Mouse (Mus musculus): ENCODE measurements around the gene Jak1.
A peak's percentile ranks its signal among the peaks of the same experiment; 100 is the strongest.

Jak1 gene

DNA sequence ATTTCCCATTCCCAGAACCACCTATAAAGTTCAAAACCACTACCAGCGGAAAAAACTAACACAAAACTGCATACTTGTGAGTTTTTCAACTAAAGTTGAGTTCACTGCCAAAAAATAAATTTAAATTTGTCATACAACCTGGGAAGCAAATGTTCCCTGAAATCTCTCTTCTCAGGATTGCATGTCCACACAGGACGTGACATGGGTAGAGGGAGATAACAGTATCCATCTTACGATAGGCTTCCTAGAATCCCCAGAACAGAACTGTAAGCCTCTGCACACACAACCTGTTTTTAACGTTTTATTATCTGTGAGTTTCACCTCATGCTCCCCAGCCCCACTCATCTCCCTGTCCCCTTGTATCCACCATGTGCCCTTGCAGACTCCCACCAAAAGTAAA, 26.5 kb downstream of the Jak1 start:
- no peak for DNase-seq

DNA sequence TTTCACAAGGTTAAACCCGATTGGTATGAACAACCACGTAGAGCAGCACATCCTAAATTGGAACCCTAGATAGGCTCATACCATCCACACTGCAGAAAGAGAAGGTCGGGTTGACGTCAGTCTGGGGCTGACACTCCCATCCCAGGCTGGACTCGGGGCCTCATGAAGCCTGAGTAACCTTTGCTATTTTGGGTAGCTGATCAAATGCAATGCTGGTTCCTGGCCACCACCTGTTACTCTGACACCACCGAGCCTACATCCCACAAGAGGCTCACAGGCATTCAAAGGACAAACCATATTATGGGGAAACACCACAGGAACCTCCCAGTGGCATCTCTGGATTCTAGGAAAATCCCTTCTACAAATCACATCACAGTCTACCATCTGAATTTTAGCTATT, 28.3 kb downstream of the Jak1 start:
- DNase-seq = no peak

DNA sequence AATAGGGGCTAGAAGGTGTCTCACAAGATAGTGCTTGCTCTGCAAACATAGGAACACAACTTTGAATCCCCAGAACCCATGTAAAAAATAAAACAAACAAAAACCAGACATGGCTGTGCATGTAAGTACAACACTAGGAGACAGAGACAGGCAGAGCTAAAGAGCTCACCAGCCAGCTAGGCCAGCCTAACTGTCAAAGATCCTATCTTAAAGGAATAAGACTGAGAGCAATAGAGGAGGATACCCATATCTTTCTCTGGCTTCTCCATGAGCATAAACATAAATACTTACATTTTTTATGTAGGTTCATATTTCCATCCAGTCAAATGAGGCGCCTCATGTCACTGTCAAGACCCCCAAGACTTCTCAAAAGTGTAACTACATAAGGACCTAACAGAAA, 29.1 kb downstream of the Jak1 start:
- no peak for DNase-seq

DNA sequence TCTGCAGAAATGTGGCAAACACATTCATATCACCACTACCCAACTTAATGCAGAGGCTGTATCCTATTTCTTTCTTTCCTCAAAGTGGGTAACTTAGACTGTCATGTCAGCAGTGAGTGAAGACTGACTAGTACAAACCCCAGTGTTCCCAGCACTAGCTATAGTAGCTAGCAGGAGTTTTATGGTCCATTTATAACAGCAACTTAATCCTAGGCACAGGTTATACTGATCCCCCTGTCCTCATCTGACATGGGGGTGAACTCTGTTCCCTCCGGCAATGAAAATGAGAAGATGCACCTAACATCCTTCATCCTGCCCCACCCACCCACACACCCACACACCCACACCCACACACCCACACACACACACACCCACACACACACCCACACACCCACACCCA, 30.3 kb downstream of the Jak1 start:
- no peak for DNase-seq

DNA sequence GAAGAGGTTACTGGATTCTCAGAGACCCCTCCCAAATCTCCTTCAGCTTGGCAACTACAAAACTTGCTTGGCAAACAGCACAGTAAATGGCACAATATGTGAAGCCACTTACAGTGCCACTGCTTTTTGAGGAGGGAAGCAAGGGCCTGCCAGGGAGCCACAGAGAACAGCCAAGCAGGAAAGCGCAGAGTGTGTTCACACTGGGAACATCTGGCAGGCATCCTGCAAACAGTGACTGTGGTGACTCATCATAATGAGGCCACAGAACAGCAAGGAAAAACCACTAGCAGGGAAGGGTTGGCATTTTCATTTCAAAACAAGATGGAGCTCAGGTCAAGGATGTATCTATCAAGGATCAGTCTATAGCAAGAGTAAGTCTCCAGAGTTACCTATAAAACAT, 30.8 kb downstream of the Jak1 start:
- peak; percentile 80 to 86 for DNase-seq

DNA sequence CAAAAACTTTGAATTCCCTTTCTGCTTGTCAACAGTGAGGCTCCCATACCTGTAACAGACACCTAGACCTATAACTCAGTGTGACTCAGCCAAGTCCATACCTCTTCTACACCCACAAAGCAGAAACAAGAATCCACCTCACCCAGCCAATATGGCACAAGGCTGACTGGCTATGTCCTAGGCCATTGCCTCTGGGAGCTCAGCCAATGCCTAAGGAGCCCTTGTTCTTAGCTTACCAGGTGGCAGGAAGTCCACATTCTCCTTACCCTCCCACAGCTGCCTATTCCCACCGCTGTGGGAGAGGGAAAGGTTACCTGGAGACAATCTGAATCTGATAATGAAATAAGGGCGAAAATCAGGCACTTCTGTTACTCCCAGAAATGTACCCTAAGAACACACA, 34.5 kb downstream of the Jak1 start:
- DNase-seq = no peak

DNA sequence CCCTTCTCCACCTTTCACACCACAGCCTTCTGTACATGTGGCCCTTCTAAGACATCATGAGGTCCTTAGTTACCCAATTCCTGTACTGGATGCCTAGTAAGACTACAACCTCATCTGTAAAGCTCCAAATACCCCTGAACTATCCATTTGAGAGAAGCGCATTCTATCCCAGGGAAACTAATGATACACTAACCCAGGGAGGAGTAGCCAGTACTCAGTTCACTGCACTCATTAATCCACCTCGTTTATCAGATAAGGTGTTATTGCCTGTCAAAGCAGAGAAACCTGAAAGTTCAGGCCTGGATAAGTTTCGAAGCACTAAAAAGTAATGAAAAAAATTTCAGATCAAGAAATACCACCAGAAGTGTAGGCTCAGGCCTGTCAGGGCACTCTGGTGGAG, 37.7 kb downstream of the Jak1 start:
- no peak for DNase-seq

DNA sequence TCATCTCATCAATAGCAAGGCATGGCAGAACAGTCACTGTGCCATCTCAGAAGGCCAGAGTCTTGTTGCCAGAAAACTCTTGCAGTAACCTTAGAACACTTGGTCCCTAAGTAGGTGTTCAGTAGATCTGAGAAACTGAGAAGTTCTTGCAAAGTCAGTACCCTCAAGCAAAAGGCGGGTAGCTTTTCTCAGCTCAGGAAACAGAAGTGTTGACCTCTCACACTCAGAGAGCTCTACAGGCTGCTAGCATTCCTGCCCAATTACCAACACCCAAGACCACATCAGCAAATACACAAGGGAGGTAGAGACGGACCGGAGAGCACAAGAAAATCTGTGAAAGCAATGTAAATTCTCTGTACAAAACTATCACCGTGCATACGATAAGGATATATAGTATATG, 39.1 kb downstream of the Jak1 start:
- DNase-seq = no peak

DNA sequence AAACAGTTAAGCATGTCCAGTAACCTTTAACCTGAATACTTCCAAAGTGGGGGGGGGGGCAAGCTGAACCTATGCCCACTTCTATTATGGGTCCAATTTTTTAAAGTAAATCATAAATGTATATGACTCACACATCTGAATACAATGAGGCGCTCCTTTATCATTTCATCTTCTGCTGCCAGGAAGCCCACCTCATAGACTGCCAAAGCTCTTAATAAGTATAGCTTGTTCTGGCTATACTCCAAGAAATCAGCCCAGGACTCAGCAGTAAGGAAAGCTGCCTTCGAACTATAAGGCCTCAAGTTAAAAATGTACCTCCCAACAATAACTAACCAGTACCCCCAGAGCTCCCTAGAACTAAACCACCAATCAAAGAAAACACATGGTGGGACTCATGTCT, 44.1 kb downstream of the Jak1 start:
- no peak for DNase-seq

DNA sequence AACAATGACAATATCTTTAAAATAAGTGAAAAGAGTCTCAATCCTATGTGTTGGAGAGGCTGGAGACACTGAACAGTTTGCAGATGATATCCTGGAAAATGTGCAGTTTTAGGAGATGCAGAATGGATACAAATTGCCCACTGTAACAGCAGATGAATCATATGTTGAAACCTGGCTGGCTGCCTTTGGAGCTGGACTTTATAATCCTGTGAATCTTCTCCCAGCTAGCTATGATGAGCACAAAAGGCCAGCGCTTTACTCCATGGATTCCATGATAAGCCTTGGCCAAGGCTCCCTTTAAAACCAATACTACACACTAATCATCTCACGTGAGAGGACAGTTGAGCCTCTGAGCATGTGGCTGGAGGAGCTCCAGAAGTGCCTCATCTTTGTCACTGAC, 45.2 kb downstream of the Jak1 start:
- DNase-seq = no peak

DNA sequence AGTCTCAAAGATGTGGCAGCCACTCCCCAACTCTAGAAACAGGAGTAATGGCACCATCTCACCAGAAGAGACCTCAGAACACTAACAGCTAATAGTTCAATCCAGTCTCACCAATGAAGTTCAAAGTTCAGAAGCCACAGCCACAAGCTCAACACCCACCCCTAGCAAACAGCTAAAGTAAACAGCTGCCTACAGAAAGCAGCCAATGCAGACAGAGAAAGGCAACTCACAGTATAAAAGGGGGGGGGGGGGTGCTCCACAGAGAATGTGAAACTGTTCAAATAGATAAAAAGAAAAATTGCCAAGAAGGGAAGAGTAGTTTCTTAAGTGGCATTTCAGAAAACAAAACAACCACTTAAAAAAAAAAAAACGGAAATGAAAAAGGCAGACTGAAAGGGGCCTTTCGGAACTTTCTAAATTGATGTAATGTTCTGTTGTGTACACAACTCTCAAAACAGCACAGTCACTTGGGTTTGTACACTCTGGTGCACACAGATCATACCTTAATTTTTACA, 48.0 kb downstream of the Jak1 start:
- no peak for DNase-seq

DNA sequence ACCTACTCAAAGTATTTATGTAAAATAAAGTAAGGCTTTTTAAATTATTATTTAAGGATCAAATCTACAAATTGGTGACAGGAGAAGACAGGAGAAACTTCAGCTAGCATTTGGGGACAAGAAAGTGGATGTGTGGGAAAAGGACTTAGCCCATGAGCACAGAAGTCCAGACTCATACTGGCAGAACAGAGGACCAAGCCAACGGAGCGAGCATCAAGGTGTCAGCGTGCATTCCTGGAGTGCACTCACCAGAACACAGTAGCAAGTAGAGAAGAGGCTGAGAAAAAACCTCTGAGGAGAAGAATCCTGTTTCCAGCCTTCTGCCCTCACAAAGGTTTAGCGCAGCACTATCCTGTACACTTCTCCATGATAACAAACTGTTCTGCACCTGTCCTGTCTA, 48.8 kb downstream of the Jak1 start:
- no peak for DNase-seq

DNA sequence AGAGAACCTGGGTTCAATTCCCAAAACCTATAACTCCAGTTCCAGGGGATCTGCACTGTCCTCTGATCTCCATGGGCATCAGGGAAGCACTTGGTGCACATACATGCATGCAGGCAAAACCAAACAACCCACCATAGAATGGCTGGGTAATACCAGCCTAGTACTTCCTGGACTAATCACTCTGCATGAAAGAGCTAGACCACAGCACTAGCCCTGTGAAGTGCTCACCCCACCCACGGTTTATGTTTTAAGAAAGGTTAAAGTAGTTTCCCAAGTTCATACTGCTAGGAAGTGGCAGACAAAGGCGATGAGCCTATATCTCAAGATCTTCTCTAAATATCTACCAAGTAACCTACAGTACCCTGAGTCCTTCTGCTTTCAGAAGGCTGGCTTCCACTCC, 51.6 kb downstream of the Jak1 start:
- no peak for DNase-seq

DNA sequence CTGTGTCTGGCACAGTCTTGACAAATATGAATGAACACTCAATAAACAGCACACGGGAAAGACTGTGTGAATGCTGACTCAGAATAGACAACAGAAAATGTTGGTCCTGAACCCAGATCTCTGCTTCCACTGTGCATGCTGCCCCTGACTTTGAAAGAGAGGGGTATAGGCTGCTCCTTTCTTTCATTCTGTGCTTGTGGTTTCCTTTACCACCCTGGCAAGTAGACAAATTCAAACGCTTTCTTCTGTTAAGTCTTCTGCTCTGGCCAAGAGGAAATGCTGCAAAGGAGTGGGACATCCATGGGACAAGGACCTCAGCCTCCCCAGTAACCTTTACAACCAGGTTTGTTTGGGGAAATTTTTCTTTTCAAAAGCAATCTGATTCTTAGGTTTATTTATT, 57.6 kb downstream of the Jak1 start:
- no peak for DNase-seq

DNA sequence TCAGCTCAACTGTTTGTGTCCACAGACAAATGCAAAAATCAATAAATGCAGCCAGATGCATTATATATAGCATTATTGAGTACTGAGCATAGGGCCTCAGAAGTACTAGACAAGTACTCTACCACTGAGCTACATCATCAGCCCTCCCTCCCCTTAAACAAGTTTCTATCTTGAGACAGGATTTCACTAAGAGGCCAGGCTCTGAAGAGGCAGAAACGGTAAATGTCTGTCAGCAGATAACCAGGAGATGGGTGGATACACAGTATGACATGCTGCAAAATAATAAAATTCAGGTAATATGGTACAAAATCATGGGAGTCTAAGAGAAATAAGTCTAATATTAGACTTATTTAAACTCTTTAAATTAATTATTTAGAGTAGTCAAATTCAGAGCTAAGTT, 61.6 kb downstream of the Jak1 start:
- no peak for DNase-seq

DNA sequence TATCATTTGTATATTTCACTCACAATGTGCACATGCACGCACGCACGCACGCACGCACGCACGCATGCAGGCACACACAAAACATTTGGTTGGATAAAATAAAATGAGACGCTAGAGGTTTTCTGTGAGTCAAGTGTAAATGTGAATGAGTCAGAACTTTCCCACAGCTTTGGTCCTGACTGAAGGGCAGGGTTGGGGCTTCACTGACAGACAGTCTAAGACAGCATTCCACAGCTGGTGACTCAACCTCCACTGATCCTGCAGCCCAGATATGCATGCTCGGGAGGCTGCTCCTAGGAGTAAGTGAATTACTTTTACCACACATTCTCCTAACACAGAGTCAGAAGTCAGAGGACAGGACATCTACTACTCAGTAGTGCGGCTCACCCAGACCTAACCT, 62.5 kb downstream of the Jak1 start:
- no peak for DNase-seq

DNA sequence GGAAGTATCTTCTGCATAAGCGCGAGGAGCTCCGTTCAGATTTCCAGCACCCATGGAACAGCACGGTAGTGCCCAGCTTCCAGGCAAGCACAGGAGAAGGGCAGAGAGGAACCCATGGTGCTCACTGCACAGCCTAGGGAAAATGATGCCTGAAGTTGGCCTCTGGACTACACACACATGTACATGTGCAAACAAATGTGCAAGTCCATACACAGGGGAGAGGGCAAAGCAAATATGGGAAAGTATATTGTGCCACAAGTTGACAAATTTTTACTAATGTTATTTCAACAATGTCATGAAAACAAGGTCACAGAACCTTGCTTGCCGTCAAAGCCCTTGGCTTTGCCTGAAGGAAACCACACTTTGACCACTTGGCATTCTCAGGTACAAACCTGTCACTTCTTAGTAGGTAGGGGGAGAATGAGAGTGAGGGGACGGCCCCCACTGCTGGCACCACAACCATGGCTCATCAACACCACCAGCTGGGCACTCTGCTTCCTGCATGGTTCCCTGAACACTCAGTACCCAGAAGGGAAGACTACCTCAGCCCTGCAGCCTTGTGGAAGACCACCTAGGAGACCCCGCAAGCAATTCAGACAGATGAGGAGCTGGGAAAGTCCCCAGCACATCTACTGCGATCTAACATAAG, 65.5 kb downstream of the Jak1 start:
- no peak for DNase-seq

DNA sequence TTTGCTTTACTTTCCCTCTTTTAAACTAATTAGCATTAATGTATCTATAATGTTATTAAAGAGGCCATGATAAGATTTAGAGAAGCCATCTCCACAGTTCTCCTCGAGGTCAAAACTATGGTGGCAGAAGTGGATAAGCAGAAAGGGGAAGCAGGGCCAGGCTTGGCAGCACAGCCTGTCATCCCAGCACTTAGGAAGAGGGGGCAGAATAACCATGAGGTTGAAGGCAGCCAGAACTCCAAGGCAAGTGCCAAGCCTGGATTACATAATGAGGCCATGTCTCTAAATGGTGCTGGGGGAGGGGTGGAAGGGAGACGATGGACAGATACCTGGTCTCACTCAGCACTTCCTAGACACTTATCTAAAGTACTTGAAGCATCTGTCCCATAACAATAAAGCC, 66.7 kb downstream of the Jak1 start:
- DNase-seq = peak; percentile 70 to 78

DNA sequence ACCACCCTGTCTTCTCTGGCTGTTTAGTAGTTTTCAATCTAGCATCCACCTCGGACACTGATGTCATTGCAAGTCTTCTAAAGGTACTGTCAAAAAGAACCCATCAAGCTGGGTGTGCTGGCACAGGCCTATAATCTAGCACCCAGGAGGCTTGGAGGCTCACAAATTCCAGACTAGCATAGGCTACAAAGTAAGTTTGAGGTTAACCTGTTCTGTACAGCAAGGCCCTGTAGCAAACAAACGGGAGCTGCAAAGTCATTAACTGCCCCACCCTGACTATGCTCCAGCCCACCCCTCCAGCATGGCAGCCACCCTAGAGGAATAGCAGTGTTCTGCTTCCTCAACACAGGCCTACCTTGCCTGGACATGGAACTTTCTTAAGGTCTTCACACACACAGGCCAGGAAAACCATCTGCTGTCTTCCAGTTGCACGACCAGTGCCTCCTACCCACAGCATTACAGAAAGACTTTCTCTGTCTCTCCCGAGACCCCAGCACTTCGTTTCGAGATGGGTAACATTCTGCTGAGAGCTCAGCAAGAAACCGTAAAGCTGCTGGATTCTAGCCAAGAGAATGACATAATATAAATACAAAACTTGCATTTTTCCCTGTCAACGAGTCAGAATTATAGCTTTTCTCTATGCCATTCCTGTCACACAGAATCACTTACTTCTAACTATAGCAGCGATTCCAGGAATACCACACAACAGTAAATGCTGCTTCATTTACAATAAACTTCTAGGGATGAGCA, 67.5 kb downstream of the Jak1 start:
- no peak for DNase-seq

DNA sequence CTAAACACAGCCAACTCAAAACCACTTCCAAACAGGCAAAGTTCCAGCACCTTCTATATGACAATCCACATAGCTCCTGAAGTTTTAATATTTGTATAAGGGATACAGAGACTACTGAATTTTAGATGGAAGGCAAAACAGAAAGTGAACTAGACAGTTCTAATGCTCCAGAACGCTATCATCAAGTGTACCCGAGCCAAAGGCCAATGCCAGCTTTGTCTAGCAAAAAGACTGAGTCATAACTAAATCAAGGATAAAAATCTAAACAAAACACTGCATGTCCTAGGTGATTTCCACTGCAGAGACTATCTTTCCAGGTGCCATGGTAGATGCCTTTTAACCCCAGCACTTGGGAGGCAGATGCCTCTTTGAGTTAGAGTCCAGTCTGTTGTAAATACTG, 68.7 kb downstream of the Jak1 start:
- no peak for DNase-seq

DNA sequence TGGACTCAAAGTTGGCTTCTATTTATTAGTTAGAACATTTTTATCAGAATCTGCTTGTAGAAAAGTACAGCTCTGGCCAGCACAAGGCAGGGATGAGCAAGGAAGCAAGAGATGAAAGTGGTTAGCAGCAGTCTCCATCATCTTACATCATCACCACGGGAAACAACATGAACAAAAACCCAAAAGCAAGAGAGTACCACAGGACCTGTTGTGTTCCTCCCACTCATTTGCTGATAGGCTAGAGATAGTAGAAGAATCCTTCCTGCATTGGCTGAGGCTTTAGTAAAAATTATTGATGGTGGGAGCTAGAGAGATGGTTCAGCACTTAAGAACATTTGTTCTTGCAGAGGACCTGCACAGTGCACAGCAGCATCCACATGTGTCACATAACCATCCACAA, 70.9 kb downstream of the Jak1 start:
- DNase-seq = no peak

DNA sequence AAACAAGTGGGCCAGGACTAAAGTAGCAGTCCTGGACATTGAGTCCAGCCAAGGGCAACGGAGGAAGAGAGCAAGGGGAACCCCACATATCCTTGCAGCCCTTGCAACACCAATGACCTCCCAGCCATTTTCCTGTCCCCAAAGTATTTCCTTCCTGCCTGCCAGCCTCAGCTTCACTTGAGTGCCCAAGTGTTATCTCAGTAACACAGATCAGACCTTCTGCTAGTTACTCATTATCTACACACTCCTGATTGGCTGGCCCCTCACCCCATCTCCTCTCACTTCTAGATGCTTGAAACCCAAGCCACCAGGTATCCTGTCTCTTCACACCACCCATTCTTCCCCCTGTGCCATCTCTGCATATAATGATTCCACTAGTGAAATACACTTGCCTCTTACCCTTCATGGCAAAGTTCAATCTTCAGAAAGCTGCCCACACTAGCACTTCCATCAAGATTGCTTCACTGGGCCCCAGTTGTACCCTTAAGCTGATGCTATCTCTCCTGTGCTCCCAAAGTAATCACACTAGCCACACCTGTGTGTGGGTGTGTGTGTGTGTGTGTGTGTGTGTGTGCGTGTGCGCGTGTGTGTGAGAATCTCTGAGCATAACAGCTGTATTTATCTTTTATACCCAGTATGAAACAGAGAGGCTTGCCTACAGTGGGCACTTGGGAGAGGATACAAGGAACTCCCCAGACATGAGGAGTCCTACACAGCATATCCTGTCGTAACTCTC, 72.7 kb downstream of the Jak1 start:
- DNase-seq = no peak

DNA sequence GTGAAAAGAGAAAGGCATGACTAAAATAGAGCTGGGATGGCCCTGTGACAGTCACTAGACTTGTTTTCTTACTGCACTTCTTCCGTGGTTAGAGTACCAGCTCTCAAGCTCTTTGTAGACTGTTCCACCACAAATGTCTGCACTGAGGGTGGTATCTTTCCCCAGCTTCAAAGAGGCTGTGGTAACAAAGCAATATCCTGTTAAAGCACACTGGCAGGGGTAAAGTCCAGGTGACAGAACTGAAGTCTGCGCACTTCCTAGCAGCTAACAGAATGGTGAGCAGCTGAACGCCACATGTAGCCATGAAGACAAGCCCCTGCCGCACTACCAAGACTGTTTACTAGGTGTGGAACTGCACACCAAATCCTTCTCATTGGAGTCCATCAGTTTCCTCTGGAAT, 77.7 kb downstream of the Jak1 start:
- no peak for DNase-seq

DNA sequence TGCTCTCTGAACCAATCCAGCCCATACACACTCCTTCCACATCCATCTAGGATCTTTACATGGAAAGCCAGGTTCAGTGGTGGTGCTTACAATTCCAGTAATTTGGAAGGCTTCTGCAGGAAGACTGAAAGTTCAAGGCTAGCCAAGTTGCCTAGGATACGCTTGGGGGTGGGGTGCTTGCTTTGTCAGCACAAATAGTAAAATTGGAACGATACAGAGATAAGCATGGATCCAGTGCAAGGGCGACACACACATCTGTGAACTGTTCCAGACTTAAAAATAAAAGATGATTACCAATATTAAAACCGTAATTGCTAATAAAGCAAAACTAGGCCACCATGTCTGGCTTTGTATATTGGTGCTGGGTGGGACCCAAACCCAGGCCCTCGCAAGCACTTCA, 78.5 kb downstream of the Jak1 start:
- no peak for DNase-seq
